Mouse (Mus musculus): ENCODE measurements around the gene Bst1. TPM values are rescaled to one million over a fixed set of nuclear protein-coding genes. Genes with fewer than 3 reads are reported as not detected.

Bst1 gene
- polyA plus RNA-seq (2014; fragmentation: Nextera tagmentation; extraction: Ambion mirVana): not detected in 2 replicates

- no peaks in the 10 kb centered on the region for H3K4me1 ChIP-seq (ENCODE audit: control insufficient read depth, insufficient read depth, low read length)
- H3K27me3 ChIP-seq (ENCODE audit: control insufficient read depth, insufficient read depth, low read length): no peaks in the 10 kb centered on the region
- no peak within 1 kb of the TSS for H3K4me3 ChIP-seq (ENCODE audit: low read depth, low read length)
- WGBS: 55% methylated on average over 12 of the region's 12 CpGs
- no peaks in the 10 kb centered on the region for H3K9me3 ChIP-seq (ENCODE audit: control insufficient read depth, low read length)
- H3K9ac ChIP-seq (replicated peaks; ENCODE audit: low read depth, low read length): no peak within 1 kb of the TSS
- no peak within 1 kb of the TSS for H3K27ac ChIP-seq (ENCODE audit: low read depth, low read length)
- no peak for ATAC-seq (ENCODE audit: low read depth)
- H3K4me2 ChIP-seq (ENCODE audit: low read depth, low read length): no peak within 1 kb of the TSS
- H3K36me3 ChIP-seq (ENCODE audit: control insufficient read depth, insufficient read depth, low read length): no peaks in the 10 kb centered on the region
These were observed at the start of gene Bst1 for GRCm38 (mm10) chr5:43818695-43819094. TSS of gene Bst1 (plus strand) at chr5:43818885.

GRCm38 (mm10) chr5:43770618-43771354, 47.9 kb upstream of the Bst1 start:
- H3K4me3 ChIP-seq (ENCODE audit: low read depth, low read length): no peak overlapping the region
- 90% methylated on average over 3 of the region's 3 CpGs for WGBS
- H3K9me3 ChIP-seq (ENCODE audit: control insufficient read depth, low read length): no peaks in the 10 kb centered on the region

GRCm38 (mm10) chr5:43771555-43771954, 47.1 kb upstream of the Bst1 start:
- peaks cover 6% of the 10 kb centered on the region; the same call in 1 of the 2 replicates for H3K36me3 ChIP-seq (ENCODE audit: control insufficient read depth, insufficient read depth, low read length)
- H3K9me3 ChIP-seq (ENCODE audit: control insufficient read depth, low read length): no peaks in the 10 kb centered on the region
- H3K9ac ChIP-seq (replicated peaks; ENCODE audit: low read depth, low read length): no peak overlapping the region
- no peaks in the 10 kb centered on the region for H3K27me3 ChIP-seq (ENCODE audit: control insufficient read depth, insufficient read depth, low read length)
- no peak for ATAC-seq (ENCODE audit: low read depth)
- 87% methylated on average over 3 of the region's 3 CpGs for WGBS
- H3K4me3 ChIP-seq (ENCODE audit: low read depth, low read length): no peak overlapping the region
- H3K27ac ChIP-seq (ENCODE audit: low read depth, low read length): no peak overlapping the region
- no peak overlapping the region for H3K4me2 ChIP-seq (ENCODE audit: low read depth, low read length)
- H3K4me1 ChIP-seq (ENCODE audit: control insufficient read depth, insufficient read depth, low read length): peaks cover 3% of the 10 kb centered on the region; the same call in 1 of the 2 replicates

More at GRCm38 (mm10) chr5:43770618-43771354, 47.9 kb upstream of the Bst1 start:
- Histone ChIP-seq H3K36me3 (ENCODE audit: control insufficient read depth, insufficient read depth, low read length) (peaks cover 6% of the 10 kb centered on the region; the same call in 1 of the 2 replicates), H3K9ac (replicated peaks; ENCODE audit: low read depth, low read length) (no peak overlapping the region), H3K4me2 (ENCODE audit: low read depth, low read length) (no peak overlapping the region), H3K4me1 (ENCODE audit: control insufficient read depth, insufficient read depth, low read length) (no peaks in the 10 kb centered on the region), H3K27ac (ENCODE audit: low read depth, low read length) (no peak overlapping the region), H3K27me3 (ENCODE audit: control insufficient read depth, insufficient read depth, low read length) (no peaks in the 10 kb centered on the region)
- ATAC-seq (ENCODE audit: low read depth): no peak

- H3K4me3 ChIP-seq (ENCODE audit: low read depth, low read length): no peak overlapping the region
- peaks cover 13% of the 10 kb centered on the region for H3K4me1 ChIP-seq (ENCODE audit: control insufficient read depth, insufficient read depth, low read length)
- no peak overlapping the region for H3K27ac ChIP-seq (ENCODE audit: low read depth, low read length)
- no peak overlapping the region for H3K9ac ChIP-seq (replicated peaks; ENCODE audit: low read depth, low read length)
- no peaks in the 10 kb centered on the region for H3K9me3 ChIP-seq (ENCODE audit: control insufficient read depth, low read length)
- H3K27me3 ChIP-seq (ENCODE audit: control insufficient read depth, insufficient read depth, low read length): no peaks in the 10 kb centered on the region
- no peak overlapping the region for H3K4me2 ChIP-seq (ENCODE audit: low read depth, low read length)
- ATAC-seq (ENCODE audit: low read depth): no peak
- no peaks in the 10 kb centered on the region for H3K36me3 ChIP-seq (ENCODE audit: control insufficient read depth, insufficient read depth, low read length)
These were observed 42.3 kb upstream of the Bst1 start for GRCm38 (mm10) chr5:43776407-43776806.

- H3K4me3 ChIP-seq (ENCODE audit: low read depth, low read length): no peak overlapping the region
- no peaks in the 10 kb centered on the region for H3K9me3 ChIP-seq (ENCODE audit: control insufficient read depth, low read length)
- H3K36me3 ChIP-seq (ENCODE audit: control insufficient read depth, insufficient read depth, low read length): no peaks in the 10 kb centered on the region
- ATAC-seq (ENCODE audit: low read depth): no peak
- H3K4me2 ChIP-seq (ENCODE audit: low read depth, low read length): no peak overlapping the region
- H3K4me1 ChIP-seq (ENCODE audit: control insufficient read depth, insufficient read depth, low read length): peaks cover 13% of the 10 kb centered on the region
- H3K27ac ChIP-seq (ENCODE audit: low read depth, low read length): no peak overlapping the region
- H3K27me3 ChIP-seq (ENCODE audit: control insufficient read depth, insufficient read depth, low read length): no peaks in the 10 kb centered on the region
- 32% methylated on average over 1 of the region's 1 CpGs for WGBS
- no peak overlapping the region for H3K9ac ChIP-seq (replicated peaks; ENCODE audit: low read depth, low read length)
These were observed 41.7 kb upstream of the Bst1 start for GRCm38 (mm10) chr5:43776993-43777392.

DNA sequence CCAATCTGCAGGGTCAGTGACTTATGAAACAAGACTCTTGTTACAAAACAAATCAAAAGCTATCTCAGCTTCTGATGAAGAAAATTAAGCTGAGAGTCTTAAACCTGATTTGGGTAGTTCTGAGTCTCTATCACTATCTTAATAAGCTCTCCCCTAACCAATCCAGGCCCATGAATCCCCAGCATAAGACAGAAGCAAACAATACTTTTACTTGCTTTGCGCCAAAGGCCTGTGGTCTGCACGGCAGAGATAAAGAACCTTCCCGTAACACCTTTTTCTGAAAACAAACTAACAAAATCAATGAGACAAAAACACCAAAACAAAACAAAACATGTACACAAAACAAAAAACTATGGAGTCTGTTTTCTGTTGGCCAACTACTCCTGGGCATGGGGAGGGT, 40.1 kb upstream of the Bst1 start:
- H3K27ac ChIP-seq (ENCODE audit: low read depth, low read length): no peak overlapping the region
- H3K4me3 ChIP-seq (ENCODE audit: low read depth, low read length): no peak overlapping the region
- no peak overlapping the region for H3K9ac ChIP-seq (replicated peaks; ENCODE audit: low read depth, low read length)
- 96% methylated on average over 3 of the region's 3 CpGs for WGBS
- ATAC-seq (ENCODE audit: low read depth): no peak
- no peaks in the 10 kb centered on the region for H3K9me3 ChIP-seq (ENCODE audit: control insufficient read depth, low read length)
- no peaks in the 10 kb centered on the region for H3K36me3 ChIP-seq (ENCODE audit: control insufficient read depth, insufficient read depth, low read length)
- H3K4me2 ChIP-seq (ENCODE audit: low read depth, low read length): no peak overlapping the region
- H3K27me3 ChIP-seq (ENCODE audit: control insufficient read depth, insufficient read depth, low read length): no peaks in the 10 kb centered on the region
- peaks cover 17% of the 10 kb centered on the region for H3K4me1 ChIP-seq (ENCODE audit: control insufficient read depth, insufficient read depth, low read length)

- no peaks in the 10 kb centered on the region for H3K9me3 ChIP-seq (ENCODE audit: control insufficient read depth, low read length)
- H3K27ac ChIP-seq (ENCODE audit: low read depth, low read length): peak overlapping the region; percentile 99
- no peaks in the 10 kb centered on the region for H3K36me3 ChIP-seq (ENCODE audit: control insufficient read depth, insufficient read depth, low read length)
- H3K4me1 ChIP-seq (ENCODE audit: control insufficient read depth, insufficient read depth, low read length): peaks cover 15% of the 10 kb centered on the region
- ATAC-seq (ENCODE audit: low read depth): no peak; the same call in 1 of the 2 replicates
- under 1% methylated on average over 49 of the region's 61 CpGs for WGBS
- H3K4me3 ChIP-seq (ENCODE audit: low read depth, low read length): peak overlapping the region; percentile 83
- peak overlapping the region; percentile 92 for H3K9ac ChIP-seq (replicated peaks; ENCODE audit: low read depth, low read length)
- no peaks in the 10 kb centered on the region for H3K27me3 ChIP-seq (ENCODE audit: control insufficient read depth, insufficient read depth, low read length)
- peak overlapping the region; percentile 76 for H3K4me2 ChIP-seq (ENCODE audit: low read depth, low read length)
These were observed 37.2 kb upstream of the Bst1 start for GRCm38 (mm10) chr5:43781423-43781976.

DNA sequence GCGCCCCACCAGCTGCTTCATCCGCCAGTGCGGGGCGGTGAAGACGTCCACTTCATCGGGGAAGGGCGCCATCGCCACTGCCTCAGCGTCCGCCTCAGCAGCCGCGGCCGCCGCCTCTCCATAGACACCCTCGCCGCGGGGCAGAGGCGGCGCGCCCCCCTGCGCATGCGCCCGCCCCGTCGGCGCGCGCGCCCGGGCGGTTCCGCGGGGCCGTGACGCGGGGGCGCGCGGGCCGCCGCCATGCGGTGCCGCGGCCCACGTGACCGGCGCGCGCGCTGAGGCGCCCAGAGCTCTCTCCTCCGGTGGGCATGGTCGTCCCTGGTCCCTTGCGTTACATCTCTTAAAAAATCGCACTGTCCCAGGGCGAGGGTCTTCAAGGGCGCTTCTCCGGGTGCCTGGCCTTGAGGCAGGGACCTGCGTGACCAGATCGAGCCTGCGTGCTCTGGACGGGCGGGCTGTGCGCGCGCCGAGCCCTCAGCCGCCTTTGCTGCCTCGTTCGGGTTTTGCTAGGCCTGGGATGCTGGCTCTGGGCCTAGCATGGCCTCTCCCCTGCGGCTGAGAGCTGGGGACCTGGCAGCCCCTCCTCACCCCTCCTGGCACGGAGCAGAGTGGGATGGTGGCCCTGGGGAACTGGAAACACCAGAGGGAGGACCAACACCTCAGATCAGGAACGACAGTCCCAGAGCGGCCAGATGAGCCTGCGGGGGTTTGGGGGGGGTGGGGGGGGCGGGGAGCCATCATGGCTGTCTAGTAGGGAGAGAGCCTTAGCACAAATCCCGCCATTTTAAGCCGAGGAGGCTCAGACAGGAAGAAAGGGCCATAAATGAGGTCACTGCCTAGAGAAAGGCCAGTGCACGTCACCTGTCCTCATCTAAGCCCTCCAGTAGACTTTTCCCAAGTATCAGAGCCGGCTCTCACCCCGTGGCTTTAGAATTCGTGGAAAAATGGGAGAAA, 36.4 kb upstream of the Bst1 start:
- no peaks in the 10 kb centered on the region for H3K9me3 ChIP-seq (ENCODE audit: control insufficient read depth, low read length)
- WGBS: 4% methylated on average over 41 of the region's 82 CpGs
- H3K4me3 ChIP-seq (ENCODE audit: low read depth, low read length): peak overlapping the region; percentile 83
- peak; percentile 95 for ATAC-seq (ENCODE audit: low read depth)
- H3K27me3 ChIP-seq (ENCODE audit: control insufficient read depth, insufficient read depth, low read length): no peaks in the 10 kb centered on the region
- no peaks in the 10 kb centered on the region for H3K36me3 ChIP-seq (ENCODE audit: control insufficient read depth, insufficient read depth, low read length)
- peak overlapping the region; percentile 99 for H3K27ac ChIP-seq (ENCODE audit: low read depth, low read length)
- H3K9ac ChIP-seq (replicated peaks; ENCODE audit: low read depth, low read length): peak overlapping the region; percentile 92
- H3K4me2 ChIP-seq (ENCODE audit: low read depth, low read length): peak overlapping the region; percentile 76
- H3K4me1 ChIP-seq (ENCODE audit: control insufficient read depth, insufficient read depth, low read length): peaks cover 9% of the 10 kb centered on the region

Measured in neural tube, embryonic 14.5 days (tissue).